In genomic region chr16:72976849-72977576, GRCm38 (mm10) we compare ENCODE assay signal across 16 mouse cellular contexts.
DNase-seq lines count a peak whose midpoint lies in the region; ATAC-seq lines count a peak whose summit lies in the region.
"Had no signal": no experiment of that assay in that cellular context is flagged by ENCODE, and none has a peak within 500 bp of the region (broad histone marks: within the 10 kb centered on the region; RNA-seq: fewer than 3 reads in every experiment).

No protein-coding gene starts in this region.

- H3K4me1 ChIP-seq in heart, embryonic 13.5 days: 0 out of 2 replicates have a peak, but pooled peaks cover 4% of the 10 kb centered on the region
- peaks cover 12% of the 10 kb centered on the region for H3K4me1 ChIP-seq in embryonic facial prominence, embryonic 10.5 days
- peaks cover 13% of the 10 kb centered on the region; the same call in 1 of the 2 replicates for H3K4me1 ChIP-seq in hindbrain, embryonic 14.5 days (replicated peaks; ENCODE audit: control insufficient read depth, insufficient read depth, low read length)
- peaks cover 10% of the 10 kb centered on the region; the same call in 1 of the 2 replicates for H3K4me1 ChIP-seq in midbrain, embryonic 16.5 days (ENCODE audit: control insufficient read depth, insufficient read depth, low read length)
- H3K4me1 ChIP-seq: liver, embryonic 12.5 days had no signal

- no peak overlapping the region for H3K27ac ChIP-seq in heart, embryonic 13.5 days (replicated peaks)
- H3K27ac ChIP-seq in embryonic facial prominence, embryonic 10.5 days (replicated peaks): peak overlapping the region; percentile 40
- H3K27ac ChIP-seq in hindbrain, embryonic 14.5 days: no peak overlapping the region
- no peak overlapping the region for H3K27ac ChIP-seq in midbrain, embryonic 16.5 days (ENCODE audit: low read length)
- H3K27ac ChIP-seq: limb, embryonic 10.5 days; liver, embryonic 12.5 days had no signal

- DNase-seq in heart, adult 18-20 months: no peak
- no peak for DNase-seq in embryonic facial prominence, embryonic 10.5 days (ENCODE audit: low spot score)
- no peak for DNase-seq in hindbrain, embryonic 14.5 days (ENCODE audit: low spot score)
- DNase-seq in left cerebral cortex, adult 9 months (ENCODE audit: low spot score in 2 of 2): no peak
- no peak for DNase-seq in lung, postnatal 36 days
- DNase-seq: adrenal gland, postnatal 36 days; gastrocnemius, postnatal 14 days; layer of hippocampus, postnatal 36 days; thymus, postnatal 4 days had no signal

- 65% methylated on average over 19 of the region's 19 CpGs for WGBS in heart, embryonic 13.5 days
- 58% methylated on average over 19 of the region's 19 CpGs for WGBS in embryonic facial prominence, embryonic 10.5 days
- 40% methylated on average over 19 of the region's 19 CpGs for WGBS in hindbrain, embryonic 14.5 days
- 45% methylated on average over 19 of the region's 19 CpGs for WGBS in midbrain, embryonic 16.5 days

- no peak overlapping the region for H3K9ac ChIP-seq in heart, embryonic 13.5 days
- H3K9ac ChIP-seq in hindbrain, embryonic 14.5 days: peak overlapping the region; percentile 28; the same call in 1 of the 2 replicates
- peak overlapping the region; percentile 33; the same call in 1 of the 2 replicates for H3K9ac ChIP-seq in midbrain, embryonic 16.5 days (ENCODE audit: low read depth, low read length)
- H3K9ac ChIP-seq: liver, embryonic 12.5 days had no signal

- no peak overlapping the region for H3K4me3 ChIP-seq in heart, embryonic 13.5 days
- H3K4me3 ChIP-seq in embryonic facial prominence, embryonic 10.5 days: no peak overlapping the region
- no peak overlapping the region for H3K4me3 ChIP-seq in hindbrain, embryonic 14.5 days (replicated peaks; ENCODE audit: low read length)
- H3K4me3 ChIP-seq in midbrain, embryonic 16.5 days (ENCODE audit: low read depth, low read length): no peak overlapping the region
- H3K4me3 ChIP-seq: limb, embryonic 10.5 days; liver, embryonic 12.5 days had no signal

- ATAC-seq in heart, embryonic 13.5 days (ENCODE audit: extremely low read depth, insufficient number of reproducible peaks, low FRiP score, low TSS enrichment): no peak
- ATAC-seq in hindbrain, embryonic 14.5 days (ENCODE audit: low FRiP score): peak; percentile 51
- peak; percentile 40; the same call in 1 of the 2 replicates for ATAC-seq in midbrain, embryonic 16.5 days
- no peak for ATAC-seq in erythroid progenitor cell, adult 5-6 weeks (replicated peaks; ENCODE audit: low FRiP score, poor library complexity, severe bottlenecking)
- ATAC-seq: intestine, postnatal 0 days; liver, embryonic 12.5 days; lung, postnatal 0 days had no signal

- no peaks in the 10 kb centered on the region for H3K9me3 ChIP-seq in heart, embryonic 13.5 days
- no peaks in the 10 kb centered on the region for H3K9me3 ChIP-seq in embryonic facial prominence, embryonic 10.5 days
- no peaks in the 10 kb centered on the region for H3K9me3 ChIP-seq in hindbrain, embryonic 14.5 days (ENCODE audit: control insufficient read depth, low read length)
- no peaks in the 10 kb centered on the region for H3K9me3 ChIP-seq in midbrain, embryonic 16.5 days (replicated peaks; ENCODE audit: control insufficient read depth, low read length, poor library complexity, severe bottlenecking)
- H3K9me3 ChIP-seq: limb, embryonic 10.5 days; liver, embryonic 12.5 days had no signal

- 0 out of 2 replicates have a peak overlapping the region, but pooled peaks have one; percentile 8 for H3K4me2 ChIP-seq in heart, embryonic 13.5 days
- H3K4me2 ChIP-seq in hindbrain, embryonic 14.5 days (replicated peaks): peak overlapping the region; percentile 41
- H3K4me2 ChIP-seq in midbrain, embryonic 16.5 days (ENCODE audit: low read length): peak overlapping the region; percentile 2; the same call in 1 of the 2 replicates
- H3K4me2 ChIP-seq: liver, embryonic 12.5 days had no signal

- H3K27me3 ChIP-seq in heart, embryonic 13.5 days (replicated peaks): no peaks in the 10 kb centered on the region
- H3K27me3 ChIP-seq in embryonic facial prominence, embryonic 10.5 days (replicated peaks; ENCODE audit: low read depth, poor library complexity, severe bottlenecking): no peaks in the 10 kb centered on the region
- no peaks in the 10 kb centered on the region for H3K27me3 ChIP-seq in hindbrain, embryonic 14.5 days (ENCODE audit: control insufficient read depth, insufficient read depth, low read length)
- no peaks in the 10 kb centered on the region for H3K27me3 ChIP-seq in midbrain, embryonic 16.5 days (ENCODE audit: control insufficient read depth, insufficient read depth, low read depth, low read length)
- H3K27me3 ChIP-seq: liver, embryonic 12.5 days had no signal

- peaks cover 9% of the 10 kb centered on the region for H3K36me3 ChIP-seq in heart, embryonic 13.5 days
- H3K36me3 ChIP-seq in embryonic facial prominence, embryonic 10.5 days (replicated peaks): peaks cover 27% of the 10 kb centered on the region
- no peaks in the 10 kb centered on the region for H3K36me3 ChIP-seq in hindbrain, embryonic 14.5 days (replicated peaks; ENCODE audit: control insufficient read depth, insufficient read depth)
- H3K36me3 ChIP-seq in midbrain, embryonic 16.5 days (ENCODE audit: control insufficient read depth, insufficient read depth, low read length): no peaks in the 10 kb centered on the region
- H3K36me3 ChIP-seq: liver, embryonic 12.5 days had no signal

Comparison
In these comparisons a context has a peak if more than half of its experiments do, and no peak if none do; other contexts are left out.
1. ATAC-seq: peak in hindbrain, embryonic 14.5 days (single experiment) and midbrain, embryonic 16.5 days (single experiment); none in heart, embryonic 13.5 days (single experiment) and erythroid progenitor cell, adult 5-6 weeks (single experiment).
2. Peak in every context shown above with its lines, with median percentiles within 50 percentile points of each other: H3K4me2 ChIP-seq.